Mouse (Mus musculus) lung, embryonic 14.5 days (tissue): ENCODE measurements around the gene Rab6b. TPM values are rescaled to one million over a fixed set of nuclear protein-coding genes. Genes with fewer than 3 reads are reported as not detected.

ENCODE experiments used
- ATAC-seq: fragments of 200-750 bp; cut with Nextera tagmentation; 2 replicates; pipeline ENCODE4 v1.8.0; 2017; ENCODE audit warnings: mild to moderate bottlenecking, moderate TSS enrichment, moderate library complexity; ENCODE audit not compliant: insufficient read depth
- DNase-seq: peaks from one replicate; pipeline ENCODE4 v3.0.0-alpha.2; 2015
- H3K27ac ChIP-seq: fragments of 300-500 bp; sonication (generic); 2 replicates; pipeline ENCODE4 v1.5.1; 2014; ENCODE audit warnings: low read depth, mild to moderate bottlenecking, moderate library complexity
- H3K27me3 ChIP-seq: fragments of 300-500 bp; sonication (generic); 2 replicates; pipeline ENCODE4 v1.6.1; 2014; ENCODE audit warnings: low read length, control low read depth; ENCODE audit not compliant: insufficient read depth
- H3K36me3 ChIP-seq: fragments of 300-500 bp; sonication (generic); 2 replicates; pipeline ENCODE4 v1.6.1; 2014; ENCODE audit warnings: control low read depth; ENCODE audit not compliant: insufficient read depth
- H3K4me1 ChIP-seq: fragments of 300-500 bp; sonication (generic); 2 replicates; pipeline ENCODE4 v1.6.1; 2014; ENCODE audit warnings: antibody characterized with exemption, control low read depth; ENCODE audit not compliant: insufficient read depth
- H3K4me2 ChIP-seq: fragments of 300-500 bp; sonication (generic); 2 replicates; pipeline ENCODE4 v1.6.1; 2014; ENCODE audit warnings: mild to moderate bottlenecking
- H3K4me3 ChIP-seq: fragments of 300-500 bp; sonication (generic); 2 replicates; pipeline ENCODE4 v1.5.1; 2014; ENCODE audit warnings: low read depth, low read length
- H3K9ac ChIP-seq: fragments of 300-500 bp; sonication (generic); 2 replicates; pipeline ENCODE4 v1.6.1; 2014
- H3K9me3 ChIP-seq: fragments of 300-500 bp; sonication (generic); 2 replicates; pipeline ENCODE4 v1.6.1; 2016; ENCODE audit warnings: low read depth, low read length, control low read depth
- CTCF ChIP-seq: IDR thresholded peaks from 2 replicates; pipeline ENCODE4 v1.5.1; 2016; ENCODE audit warnings: antibody characterized with exemption, low read depth
- WGBS: fragments of 180-500 bp; shearing (Covaris S2); extraction: QIAGEN DNeasy Blood & Tissue Kit; methylation state at CpG from one replicate; pipeline ENCODE4 v1.1.7; 2014; 5-methylcytosine and 5-hydroxymethylcytosine counted together
- polyA plus RNA-seq: library from polyadenylated mRNA; unstranded; fragments of >200 nt; fragmentation: Nextera tagmentation; extraction: Ambion mirVana; gene quantifications from 2 replicates; pipeline ENCODE4 v1.2.1, GENCODE M21; 2014

Rab6b gene
- polyA plus RNA-seq, 1 experiment from 2014 or later, result 1.5 TPM

GRCm38 (mm10) chr9:103114901-103115300, 3.3 kb downstream of the Rab6b start:
- ATAC-seq, result no peak
- H3K27ac ChIP-seq, result no peak overlapping the region
- no peak overlapping the region for H3K9ac ChIP-seq
- WGBS, result 88% methylated on average over 13 of the region's 13 CpGs
- peaks cover 44% of the 10 kb centered on the region for H3K27me3 ChIP-seq
- no peak for DNase-seq
- no peaks in the 10 kb centered on the region; the same call in 1 of the 2 replicates for H3K4me1 ChIP-seq
- no peaks in the 10 kb centered on the region for H3K36me3 ChIP-seq
- no peak overlapping the region for H3K4me3 ChIP-seq
- no peaks in the 10 kb centered on the region for H3K9me3 ChIP-seq
- no peak overlapping the region for H3K4me2 ChIP-seq
- TF ChIP-seq CTCF, result no peak

- H3K4me2 ChIP-seq, result no peak overlapping the region
- H3K36me3 ChIP-seq, result no peaks in the 10 kb centered on the region
- peaks cover 25% of the 10 kb centered on the region for H3K27me3 ChIP-seq
- ATAC-seq (no peak), DNase-seq (no peak)
- TF ChIP-seq CTCF, result no peak
- no peaks in the 10 kb centered on the region for H3K9me3 ChIP-seq
- no peaks in the 10 kb centered on the region for H3K4me1 ChIP-seq
- no peak overlapping the region for H3K27ac ChIP-seq
- H3K4me3 ChIP-seq, result no peak overlapping the region
- no peak overlapping the region for H3K9ac ChIP-seq
- 77% methylated on average over 4 of the region's 4 CpGs for WGBS
Measured at GRCm38 (mm10) chr9:103116941-103117340, 5.4 kb downstream of the Rab6b start.

- no peak overlapping the region for H3K27ac ChIP-seq
- DNase-seq, result no peak
- no peaks in the 10 kb centered on the region for H3K9me3 ChIP-seq
- no peak for TF ChIP-seq CTCF
- H3K27me3 ChIP-seq, result peaks cover 19% of the 10 kb centered on the region
- no peak overlapping the region for H3K9ac ChIP-seq
- no peaks in the 10 kb centered on the region for H3K4me1 ChIP-seq
- no peaks in the 10 kb centered on the region for H3K36me3 ChIP-seq
- 72% methylated on average over 5 of the region's 5 CpGs for WGBS
- no peak for ATAC-seq
- H3K4me3 ChIP-seq, result no peak overlapping the region
- H3K4me2 ChIP-seq, result no peak overlapping the region
Measured at GRCm38 (mm10) chr9:103117495-103117894, 5.9 kb downstream of the Rab6b start.

DNA sequence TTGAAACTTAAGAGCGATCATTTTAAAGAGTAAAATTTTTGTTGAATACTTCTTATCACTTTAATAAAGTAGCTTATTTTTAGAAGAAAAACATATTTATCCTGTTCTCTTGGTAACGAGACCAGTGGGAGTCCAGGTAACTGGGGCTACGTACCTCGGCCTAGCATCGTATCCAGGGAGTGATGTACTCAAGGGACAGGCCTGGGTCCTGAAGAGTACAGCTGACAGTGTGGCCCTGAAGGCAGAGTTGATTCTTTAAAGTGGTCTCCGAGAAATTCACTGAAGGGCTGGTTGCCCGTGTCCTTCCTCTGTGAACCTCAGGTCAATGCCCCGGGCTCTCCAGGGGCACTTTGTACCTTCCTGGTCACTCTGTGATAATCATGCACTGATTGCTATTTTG, 6.4 kb downstream of the Rab6b start:
- H3K36me3 ChIP-seq, result no peaks in the 10 kb centered on the region
- no peak for DNase-seq
- WGBS, result 87% methylated on average over 8 of the region's 8 CpGs

GRCm38 (mm10) chr9:103118651-103119275, 7.2 kb downstream of the Rab6b start:
- no peaks in the 10 kb centered on the region for H3K4me1 ChIP-seq
- DNase-seq (no peak), ATAC-seq (no peak)
- no peak overlapping the region for H3K9ac ChIP-seq
- H3K9me3 ChIP-seq, result no peaks in the 10 kb centered on the region
- H3K27me3 ChIP-seq, result peaks cover 7% of the 10 kb centered on the region
- TF ChIP-seq CTCF, result no peak
- no peak overlapping the region for H3K4me3 ChIP-seq
- H3K4me2 ChIP-seq, result no peak overlapping the region
- WGBS, result 84% methylated on average over 5 of the region's 5 CpGs
- no peaks in the 10 kb centered on the region for H3K36me3 ChIP-seq
- H3K27ac ChIP-seq, result no peak overlapping the region

More for the DNA sequence above, 6.4 kb downstream of the Rab6b start:
- H3K4me2 ChIP-seq, result no peak overlapping the region
- no peak for TF ChIP-seq CTCF
- H3K4me1 ChIP-seq, result no peaks in the 10 kb centered on the region
- H3K9ac ChIP-seq, result no peak overlapping the region
- H3K9me3 ChIP-seq, result no peaks in the 10 kb centered on the region
- no peak for ATAC-seq
- no peak overlapping the region for H3K4me3 ChIP-seq
- no peak overlapping the region for H3K27ac ChIP-seq
- peaks cover 15% of the 10 kb centered on the region for H3K27me3 ChIP-seq

DNA sequence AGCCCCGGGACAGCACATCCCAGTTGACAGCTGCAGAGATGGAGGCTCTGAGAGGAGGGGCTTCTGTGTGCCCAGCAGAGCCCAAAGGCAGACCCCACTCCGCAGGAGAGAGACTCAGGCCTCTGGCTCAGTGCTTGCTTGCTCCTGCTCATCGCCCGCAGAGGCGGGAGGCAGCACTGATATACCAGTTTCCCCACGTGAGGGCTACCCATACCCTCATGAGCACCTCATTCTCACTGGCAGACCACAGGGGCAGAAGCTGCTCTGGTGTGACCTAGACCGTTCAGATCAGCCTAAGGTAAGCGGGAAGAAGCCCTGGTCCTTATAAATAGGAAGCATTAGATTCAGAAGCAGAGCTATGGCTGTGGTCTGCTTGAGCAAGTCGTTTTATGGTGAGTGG, 8.2 kb downstream of the Rab6b start:
- no peak overlapping the region for H3K4me3 ChIP-seq
- no peak overlapping the region for H3K9ac ChIP-seq
- H3K27ac ChIP-seq, result no peak overlapping the region
- ATAC-seq (no peak), DNase-seq (no peak)
- 76% methylated on average over 9 of the region's 9 CpGs for WGBS
- peaks cover 6% of the 10 kb centered on the region; the same call in 1 of the 2 replicates for H3K27me3 ChIP-seq
- TF ChIP-seq CTCF, result no peak
- no peaks in the 10 kb centered on the region for H3K4me1 ChIP-seq
- H3K36me3 ChIP-seq, result no peaks in the 10 kb centered on the region
- H3K4me2 ChIP-seq, result no peak overlapping the region
- no peaks in the 10 kb centered on the region for H3K9me3 ChIP-seq

- Histone ChIP-seq H3K36me3 (no peaks in the 10 kb centered on the region), H3K27me3 (0 out of 2 replicates have a peak, but pooled peaks cover 2% of the 10 kb centered on the region), H3K9me3 (no peaks in the 10 kb centered on the region), H3K9ac (no peak overlapping the region), H3K27ac (no peak overlapping the region), H3K4me1 (no peaks in the 10 kb centered on the region), H3K4me2 (no peak overlapping the region), H3K4me3 (no peak overlapping the region)
- 47% methylated on average over 2 of the region's 2 CpGs for WGBS
- DNase-seq (peak; percentile 34), ATAC-seq (peak; percentile 66; the same call in 1 of the 2 replicates)
- TF ChIP-seq CTCF, result peak; percentile 44
Measured at GRCm38 (mm10) chr9:103120231-103120630, 8.6 kb downstream of the Rab6b start.
